Mouse (Mus musculus) ES-E14 (cell line): ENCODE data around the gene Acaca. TPM values are rescaled to one million over a fixed set of nuclear protein-coding genes. Genes with fewer than 3 reads are reported as not detected.
A peak's percentile ranks its signal among the peaks of the same experiment; 100 is the strongest.

ENCODE experiments used
- DNase-seq: peaks from one replicate; pipeline ENCODE4 v3.0.0-alpha.2; 2013; ENCODE audit warnings: low read depth, low spot score
- H3K27ac ChIP-seq: 2 replicates; pipeline ENCODE4 v1.5.1; 2012; ENCODE audit warnings: low read depth, mild to moderate bottlenecking, low read length, moderate library complexity, mixed read lengths; ENCODE audit not compliant: poor library complexity, insufficient read depth, severe bottlenecking
- H3K36me3 ChIP-seq: 2 replicates; pipeline ENCODE4 v1.6.1; 2012; ENCODE audit warnings: mild to moderate bottlenecking, low read length, moderate library complexity, mixed read lengths; ENCODE audit not compliant: control insufficient read depth, poor library complexity, insufficient read depth, severe bottlenecking
- H3K4me1 ChIP-seq, 2 experiments: fragments of 150-350 bp in 1 of 2; sonication (generic) in 1 of 2; 2 replicates each; pipeline ENCODE4 v1.6.1; 2012; ENCODE audit warnings: low read length in 2 of 2, mild to moderate bottlenecking in 1 of 2, mixed read lengths in 1 of 2; ENCODE audit not compliant: control insufficient read depth in 2 of 2, insufficient read depth in 2 of 2, poor library complexity in 1 of 2
- H3K4me3 ChIP-seq, 2 experiments: fragments of 150-350 bp in 1 of 2; sonication (generic) in 1 of 2; 2 replicates each; pipeline ENCODE4 v1.5.1; 2012; ENCODE audit warnings: low read length in 2 of 2, low read depth in 1 of 2, mild to moderate bottlenecking in 1 of 2, mixed read lengths in 1 of 2; ENCODE audit not compliant: insufficient read depth in 1 of 2, poor library complexity in 1 of 2, severe bottlenecking in 1 of 2
- H3K9ac ChIP-seq: 2 replicates; pipeline ENCODE4 v1.6.1; 2012; ENCODE audit warnings: low read depth, mild to moderate bottlenecking, low read length, mixed read lengths; ENCODE audit not compliant: poor library complexity, insufficient read depth, severe bottlenecking
- H3K9me3 ChIP-seq: fragments of 150-350 bp; sonication (generic); 2 replicates; pipeline ENCODE4 v1.6.1; 2012; ENCODE audit warnings: low read depth, mild to moderate bottlenecking, low read length; ENCODE audit not compliant: control insufficient read depth, insufficient read depth
- CHD2 ChIP-seq: IDR thresholded peaks from 2 replicates; pipeline ENCODE4 v1.6.1; 2014; ENCODE audit warnings: mild to moderate bottlenecking, low read depth, low read length, inconsistent platforms
- HCFC1 ChIP-seq: IDR thresholded peaks from 2 replicates; pipeline ENCODE4 v1.6.1; 2012; ENCODE audit warnings: low read length, inconsistent platforms, borderline replicate concordance; ENCODE audit not compliant: insufficient read depth
- MAFK ChIP-seq: IDR thresholded peaks from 2 replicates; pipeline ENCODE4 v1.6.1; 2014; ENCODE audit warnings: mild to moderate bottlenecking, low read depth, low read length, inconsistent platforms; ENCODE audit not compliant: insufficient read depth
- ZC3H11A ChIP-seq: IDR thresholded peaks from 2 replicates; pipeline ENCODE4 v1.6.1; 2012; ENCODE audit warnings: low read depth, mild to moderate bottlenecking, inconsistent platforms, low read length, borderline replicate concordance
- ZNF384 ChIP-seq: IDR thresholded peaks from 2 replicates; pipeline ENCODE4 v1.6.1; 2012; ENCODE audit warnings: low read depth, low read length, inconsistent platforms
- in situ Hi-C, 2 experiments: fragments of 600-800 bp; cut with MboI; formaldehyde crosslinking; loops; one replicate each; pipeline ENCODE4 v1.15.1; 2025; ENCODE audit warnings: low sequenced_read_pairs in 2 of 2, inconsistent platforms in 1 of 2; ENCODE audit not compliant: unreplicated experiment in 2 of 2
- total RNA-seq: library from RNA; depleted of rRNA; stranded (reverse); fragments of 300-350 nt; gene quantifications from 2 replicates; pipeline ENCODE4 v1.2.3, GENCODE M21; 2012

The Acaca gene
- total RNA-seq, 1 experiment: 68.0 TPM

GRCm38 (mm10) chr11:84340630-84341029 is 211.2 kb downstream of the Acaca start:
- Histone ChIP-seq H3K4me1 (no peaks in the 10 kb centered on the region), H3K9me3 (no peaks in the 10 kb centered on the region), H3K9ac (no peak overlapping the region), H3K4me3 (no peak overlapping the region), H3K36me3 (no peaks in the 10 kb centered on the region), H3K27ac (no peak overlapping the region)
- in situ Hi-C loops: no loop called here
- DNase-seq: no peak
- peak; percentile 56 for TF ChIP-seq MAFK
- no peak for TF ChIP-seq ZC3H11A
- TF ChIP-seq ZNF384: no peak
- no peak for TF ChIP-seq HCFC1
- no peak for TF ChIP-seq CHD2

DNA sequence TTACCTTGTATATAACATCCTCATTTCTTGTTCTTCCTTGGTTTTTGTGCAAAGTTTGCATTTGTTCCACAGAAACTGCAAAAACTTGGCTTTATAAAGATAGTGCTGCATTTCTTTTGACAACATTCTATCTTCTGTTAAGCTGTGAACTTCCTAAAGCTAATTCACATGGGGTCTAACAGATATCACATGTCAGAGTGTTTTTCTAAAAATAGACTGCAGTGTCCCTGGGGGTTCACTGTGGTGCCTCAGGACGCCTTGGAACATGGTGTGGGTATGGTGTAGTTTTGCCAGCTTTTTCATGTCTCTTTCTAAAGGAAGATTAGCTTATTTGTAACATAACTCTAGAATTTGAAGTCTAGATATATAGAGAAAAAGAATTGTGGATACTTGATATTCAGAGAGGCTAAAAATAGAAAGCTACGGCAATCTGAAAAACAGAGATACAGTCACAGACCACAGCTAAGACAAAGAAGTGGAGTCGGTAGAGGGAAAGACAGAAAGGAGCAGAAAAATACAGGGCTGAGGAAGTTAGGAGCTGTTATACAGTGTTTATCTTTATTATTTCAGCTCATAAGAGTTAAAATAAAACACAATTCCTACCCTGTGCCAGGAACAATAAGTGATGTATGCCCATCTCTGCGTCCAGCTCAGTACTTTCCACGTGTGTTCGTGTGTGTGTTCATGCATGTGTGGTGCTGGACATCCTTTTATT is 215.2 kb downstream of the Acaca start:
- no peak for DNase-seq

GRCm38 (mm10) chr11:84347766-84348165 is 218.3 kb downstream of the Acaca start:
- H3K9me3 ChIP-seq: no peaks in the 10 kb centered on the region
- TF ChIP-seq CHD2: no peak
- no peak for TF ChIP-seq ZC3H11A
- no peak for TF ChIP-seq HCFC1
- TF ChIP-seq MAFK: no peak
- no peak for TF ChIP-seq ZNF384
- H3K4me3 ChIP-seq: no peak overlapping the region
- in situ Hi-C loops: no loop called here
- H3K36me3 ChIP-seq: no peaks in the 10 kb centered on the region
- H3K4me1 ChIP-seq: no peaks in the 10 kb centered on the region
- no peak overlapping the region for H3K27ac ChIP-seq
- H3K9ac ChIP-seq: no peak overlapping the region
- DNase-seq: no peak

More for the DNA sequence above, 215.2 kb downstream of the Acaca start:
- Histone ChIP-seq H3K36me3 (no peaks in the 10 kb centered on the region), H3K4me1 (no peaks in the 10 kb centered on the region), H3K9ac (no peak overlapping the region), H3K4me3 (no peak overlapping the region), H3K9me3 (no peaks in the 10 kb centered on the region), H3K27ac (no peak overlapping the region)
- no peak for TF ChIP-seq MAFK
- no peak for TF ChIP-seq ZNF384
- TF ChIP-seq ZC3H11A: no peak
- TF ChIP-seq HCFC1: no peak
- TF ChIP-seq CHD2: no peak
- in situ Hi-C loops: no loop called here

DNA sequence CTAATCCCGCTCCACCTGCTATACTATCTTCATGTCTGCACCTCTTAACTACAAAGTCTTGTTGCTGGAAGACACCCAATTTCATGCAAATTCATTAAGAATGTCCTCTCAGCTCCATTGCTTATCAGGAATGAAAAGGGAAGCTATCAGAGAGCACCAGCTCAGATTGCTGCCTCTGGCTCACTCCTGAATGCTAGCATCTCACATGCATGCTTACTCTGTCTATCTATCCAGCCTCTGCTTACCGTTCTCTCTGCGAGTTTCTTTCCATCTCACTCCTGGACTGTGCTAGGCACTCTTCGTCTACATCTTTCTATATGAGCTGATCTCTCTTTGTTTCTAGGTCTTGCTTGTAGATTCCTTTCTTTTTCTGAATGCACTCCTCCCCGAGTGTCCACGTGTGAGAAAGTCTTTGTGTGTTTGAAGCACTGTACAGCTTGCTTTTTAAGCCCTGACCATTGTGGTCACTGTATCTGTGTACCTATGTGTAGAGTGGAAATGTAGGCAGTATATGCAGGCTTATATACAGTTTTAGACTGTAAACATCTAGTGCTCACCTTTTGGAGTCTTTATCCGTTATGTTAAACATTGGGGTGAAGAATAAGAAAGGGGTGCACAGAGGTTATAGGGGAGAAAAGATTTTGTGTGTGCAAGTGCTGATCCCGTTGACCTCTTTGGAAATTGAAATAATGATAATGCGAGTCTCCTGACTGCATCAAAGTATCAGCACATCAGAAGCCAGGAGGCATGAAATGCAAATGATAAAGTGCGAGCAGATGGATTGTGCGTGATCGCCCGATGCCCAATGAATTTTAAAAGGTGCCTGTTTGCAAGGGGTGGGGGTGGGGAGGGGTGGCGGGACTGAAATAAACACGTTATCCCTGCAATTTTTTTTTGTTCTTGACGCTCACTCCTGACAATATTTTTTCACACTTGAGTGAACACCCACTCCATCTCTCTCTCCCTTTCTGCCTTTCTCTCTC is 219.7 kb downstream of the Acaca start:
- H3K27ac ChIP-seq: no peak overlapping the region
- DNase-seq: no peak

More for the DNA sequence above, 219.7 kb downstream of the Acaca start:
- in situ Hi-C loops: no loop called here
- H3K9me3 ChIP-seq: no peaks in the 10 kb centered on the region
- H3K9ac ChIP-seq: no peak overlapping the region
- H3K4me1 ChIP-seq: no peaks in the 10 kb centered on the region
- no peaks in the 10 kb centered on the region for H3K36me3 ChIP-seq
- H3K4me3 ChIP-seq: no peak overlapping the region
- TF ChIP-seq MAFK: no peak
- TF ChIP-seq ZC3H11A: no peak
- TF ChIP-seq ZNF384: no peak
- no peak for TF ChIP-seq HCFC1
- TF ChIP-seq CHD2: no peak
